Mouse (Mus musculus): ENCODE results near the gene Olfr328.
"Not testable (repeated sequence)": the region's sequence is repeated elsewhere in the genome, so short reads cannot be mapped to it uniquely, and the experiment has no call there.

The Olfr328 gene

GRCm38 (mm10) chr11:58555536-58555935 lies at the start of gene Olfr328:
Olfr328 (minus strand) TSS chr11:58555636.
- DNase-seq (ENCODE audit: low read depth, low spot score) = no peak

DNA sequence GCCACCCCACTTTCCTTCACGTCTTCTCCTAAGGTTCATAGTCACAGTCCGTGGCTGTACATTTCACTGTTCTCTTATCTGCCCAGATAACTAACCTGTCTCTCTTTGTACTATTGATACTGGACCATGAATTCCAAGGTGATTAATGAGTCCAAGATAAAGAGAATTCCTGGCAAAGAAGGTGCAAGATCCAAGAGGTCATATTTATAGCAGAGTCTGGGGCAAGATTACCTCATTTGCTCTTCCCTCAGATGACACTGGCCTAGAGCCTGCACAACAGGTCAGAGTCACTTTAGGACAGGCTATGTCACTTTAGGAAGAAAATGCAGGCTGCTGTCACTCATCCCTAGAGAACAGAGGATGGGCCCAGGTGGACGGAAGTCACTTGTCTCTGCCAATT lies 49.8 kb upstream of the Olfr328 start:
- DNase-seq (ENCODE audit: low read depth, low spot score) = no peak

DNA sequence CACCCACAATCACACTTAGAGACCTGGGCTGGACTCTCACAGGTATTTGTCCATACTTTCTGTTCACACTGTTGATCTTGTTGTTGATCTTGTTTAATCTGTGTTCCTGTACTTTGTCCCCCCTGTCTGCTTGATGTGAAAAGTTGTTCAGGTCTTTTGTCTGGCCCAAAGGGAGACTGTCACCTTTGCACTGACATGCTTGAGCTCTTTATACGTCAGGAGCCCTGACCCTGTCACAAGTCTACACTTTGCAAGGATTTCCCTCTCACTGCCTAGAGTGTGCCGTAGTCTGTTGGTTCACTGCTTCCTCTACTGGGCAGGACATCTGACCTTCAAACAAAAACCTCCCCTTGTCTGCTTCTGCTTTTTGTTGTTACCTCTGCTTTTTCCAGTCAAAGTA lies 49.3 kb upstream of the Olfr328 start:
- DNase-seq (ENCODE audit: low read depth, low spot score) = no peak

DNA sequence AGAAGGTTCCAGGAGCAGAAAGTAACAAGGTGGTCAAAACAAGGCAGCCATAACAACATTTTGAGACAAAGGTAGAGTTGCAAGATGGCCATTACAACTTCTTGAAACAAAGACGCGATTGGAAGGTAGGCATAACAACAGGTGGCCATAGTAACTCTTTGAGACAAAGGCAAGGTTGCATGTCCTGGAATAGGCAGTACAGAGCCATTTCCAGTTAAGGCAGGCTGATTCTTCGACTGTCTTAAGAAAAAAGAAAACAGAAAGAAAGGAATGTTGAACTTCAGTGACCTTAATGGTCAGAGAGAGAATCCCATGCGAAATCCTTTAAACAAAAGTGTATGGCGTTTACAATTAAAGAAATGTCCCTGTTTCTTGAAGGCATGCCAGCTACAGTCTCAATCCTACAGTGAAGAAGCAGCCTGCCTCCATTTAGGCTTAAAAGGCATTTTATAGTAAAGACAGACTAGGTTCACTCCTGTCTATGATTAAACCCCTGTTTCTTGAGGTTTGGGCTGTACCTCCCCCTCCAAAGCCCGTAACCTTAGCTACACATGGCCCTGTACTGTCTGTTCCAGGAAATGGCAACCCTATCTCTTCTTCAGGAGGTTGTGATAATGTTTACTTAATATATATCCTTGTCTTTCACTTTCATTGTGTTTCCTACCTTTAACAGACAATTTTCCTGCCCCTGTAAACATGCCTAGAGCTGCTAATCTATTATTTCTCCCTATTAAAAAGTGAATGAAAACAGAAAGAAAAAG lies 47.5 kb upstream of the Olfr328 start:
- no peak for DNase-seq (ENCODE audit: low read depth, low spot score)

DNA sequence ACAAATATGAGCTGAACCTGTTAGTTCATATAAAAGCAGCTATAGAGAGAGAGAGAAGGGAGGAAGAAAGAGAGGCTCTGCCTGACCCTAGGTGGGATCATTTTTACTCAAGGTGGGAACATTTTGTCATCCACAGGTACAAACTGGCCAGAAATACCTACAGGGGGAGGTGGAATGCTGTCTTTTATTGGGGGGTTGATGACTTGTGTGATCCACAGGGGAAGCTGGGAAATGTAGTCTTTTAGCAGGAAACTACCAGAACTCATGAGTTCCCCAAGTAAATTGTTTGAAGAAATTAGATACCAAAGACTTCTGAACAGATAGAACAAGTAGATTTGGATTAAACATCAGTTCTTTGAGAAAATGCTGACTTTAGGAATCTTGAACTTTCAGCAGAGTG lies 46.6 kb upstream of the Olfr328 start:
- DNase-seq (ENCODE audit: low read depth, low spot score) = no peak

- no peak for DNase-seq (ENCODE audit: low read depth, low spot score)
Measured at GRCm38 (mm10) chr11:58597837-58598236, 42.4 kb upstream of the Olfr328 start.

DNA sequence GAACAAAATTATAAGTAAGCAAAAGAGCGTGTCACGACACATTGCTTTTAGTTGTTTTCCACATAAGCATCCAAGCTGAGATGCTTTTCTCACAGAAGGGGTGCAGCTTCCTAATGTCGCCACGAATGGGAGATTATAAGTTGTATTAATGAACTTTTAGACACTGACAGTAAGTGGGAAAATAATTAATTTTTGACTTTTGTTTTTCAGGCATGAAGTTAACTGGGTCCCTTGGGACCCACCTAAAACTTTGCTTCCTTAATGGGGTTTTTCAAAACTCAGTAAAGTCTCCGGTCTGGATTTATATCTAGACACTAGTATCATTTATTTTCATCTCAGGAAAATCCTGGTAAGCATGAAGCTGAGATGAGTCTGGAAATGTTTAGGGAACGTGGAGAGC lies 39.4 kb upstream of the Olfr328 start, which contains the start of gene Olfr324:
Gene Olfr324 (plus strand): TSS at position 301 of the 400 bp plus-strand sequence.
- no peak for DNase-seq (ENCODE audit: low read depth, low spot score)

- no peak for DNase-seq (ENCODE audit: low read depth, low spot score)
Measured at GRCm38 (mm10) chr11:58588620-58589250, 33.3 kb upstream of the Olfr328 start.

DNA sequence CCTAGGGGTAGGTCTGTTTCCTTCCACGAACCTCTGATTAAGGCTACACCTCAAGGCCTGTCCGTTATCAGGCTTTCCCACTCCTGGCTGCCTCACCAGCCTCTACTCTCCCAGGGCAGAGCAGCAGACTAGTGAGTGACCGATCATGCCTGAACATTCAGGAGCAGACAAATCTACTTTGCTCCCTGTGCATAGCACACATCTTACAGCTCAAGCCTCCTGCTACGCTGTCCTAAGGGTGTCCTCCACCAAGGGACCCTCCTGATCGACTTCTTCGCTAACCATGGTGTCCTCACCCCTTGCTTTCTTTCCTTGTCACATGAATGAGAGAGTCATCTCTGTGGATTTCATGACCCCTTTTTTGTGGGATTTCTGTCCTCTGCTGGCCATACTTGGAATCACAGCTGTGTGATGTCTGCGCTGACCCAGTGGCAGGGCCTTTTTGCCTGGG lies 32.5 kb upstream of the Olfr328 start:
- no peak for DNase-seq (ENCODE audit: low read depth, low spot score)

GRCm38 (mm10) chr11:58578636-58579035 lies 23.2 kb upstream of the Olfr328 start:
- no peak for DNase-seq (ENCODE audit: low read depth, low spot score)

DNA sequence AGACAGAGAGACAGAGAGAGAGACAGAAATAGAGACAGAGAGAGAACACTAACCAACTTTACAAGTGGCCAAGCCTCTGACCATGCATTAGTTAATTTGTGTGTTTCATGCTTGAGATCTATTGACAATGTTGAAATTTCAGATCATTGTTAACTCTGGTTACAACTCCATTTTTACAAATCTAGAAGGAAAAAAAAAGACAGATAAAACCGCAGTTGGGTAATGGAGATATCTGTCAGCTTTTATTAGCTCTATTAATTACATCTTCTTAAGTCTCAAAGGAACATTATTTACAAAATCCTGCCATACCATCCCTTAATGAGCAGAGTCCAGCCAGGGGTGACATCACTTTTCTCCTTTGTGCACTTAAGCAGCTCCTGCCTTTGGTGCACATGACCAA lies 22.0 kb upstream of the Olfr328 start, which contains the start of gene Olfr325:
Gene Olfr325 (plus strand): TSS at position 301 of the 400 bp plus-strand sequence.
- no peak for DNase-seq (ENCODE audit: low read depth, low spot score)

DNA sequence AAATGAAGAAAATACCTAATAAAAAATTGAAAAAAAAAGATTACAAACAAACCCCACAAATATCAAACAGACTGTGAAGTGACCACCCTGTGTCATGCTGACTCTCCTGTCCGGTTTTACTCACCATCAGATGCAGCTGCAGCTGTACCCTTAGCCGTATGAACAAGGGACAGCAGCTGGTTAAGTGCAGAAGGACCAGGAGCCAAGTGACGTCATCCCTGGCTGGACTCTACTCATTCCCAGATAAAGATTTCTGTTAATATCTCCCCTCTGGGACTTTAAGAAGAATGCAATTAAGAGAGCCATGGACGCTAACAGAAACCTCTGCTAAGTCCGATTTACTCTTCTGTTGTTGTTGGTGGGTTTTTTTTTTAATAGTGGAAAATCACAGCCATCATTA lies 15.0 kb upstream of the Olfr328 start, which contains the start of gene Olfr224:
Gene Olfr224 (minus strand): TSS at position 149 of the 400 bp plus-strand sequence.
- no peak for DNase-seq (ENCODE audit: low read depth, low spot score)

- no peak for DNase-seq (ENCODE audit: low read depth, low spot score)
Measured at GRCm38 (mm10) chr11:58546322-58546721, 9.1 kb downstream of the Olfr328 start, which contains the start of gene Olfr329-ps. Olfr329-ps (minus strand) TSS chr11:58546422.

GRCm38 (mm10) chr11:58534736-58535135 lies 20.7 kb downstream of the Olfr328 start, which contains the start of gene Olfr330:
Olfr330 (minus strand) TSS chr11:58534836.
- not testable (repeated sequence) for DNase-seq (ENCODE audit: low read depth, low spot score)

DNA sequence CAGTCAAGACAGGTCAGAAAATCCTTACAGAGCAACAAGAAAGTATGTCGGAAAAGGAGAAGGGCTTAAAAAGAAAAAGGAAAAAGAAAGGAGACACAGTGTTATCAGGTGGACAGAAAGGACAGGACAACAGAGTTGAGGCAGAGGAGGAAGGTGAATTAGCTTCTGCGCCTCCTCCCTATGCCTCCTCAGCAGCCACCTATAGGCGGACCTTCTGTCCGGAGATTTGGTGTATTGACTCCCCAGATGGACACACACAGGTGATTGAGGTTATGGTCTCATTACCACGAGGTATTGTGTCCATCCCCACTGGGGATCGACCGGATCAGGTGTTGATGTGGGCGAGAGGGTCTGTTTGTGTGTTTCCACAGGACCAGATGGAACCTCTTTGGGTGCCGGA lies 35.7 kb downstream of the Olfr328 start:
- not testable (repeated sequence) for DNase-seq (ENCODE audit: low read depth, low spot score)

DNA sequence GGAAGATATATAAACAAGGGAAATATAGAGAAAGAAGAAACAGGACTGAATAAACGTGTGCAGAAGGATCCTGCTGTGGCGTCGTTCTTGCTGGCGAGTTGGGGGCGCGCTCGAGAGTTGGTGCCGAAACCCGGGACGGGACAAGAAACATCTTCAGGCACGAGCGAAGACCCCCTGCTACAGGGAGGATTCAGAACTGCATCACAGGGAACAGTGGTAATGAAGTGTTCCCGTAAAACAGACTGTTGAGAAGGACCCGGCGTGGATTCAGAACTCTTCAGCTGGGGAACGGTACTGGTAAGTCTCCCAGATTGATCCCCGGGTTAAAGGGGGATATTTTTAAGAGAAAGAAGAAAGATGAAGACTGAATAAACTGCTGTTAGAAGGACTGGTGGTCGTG lies 36.5 kb downstream of the Olfr328 start:
- not testable (repeated sequence) for DNase-seq (ENCODE audit: low read depth, low spot score)

DNA sequence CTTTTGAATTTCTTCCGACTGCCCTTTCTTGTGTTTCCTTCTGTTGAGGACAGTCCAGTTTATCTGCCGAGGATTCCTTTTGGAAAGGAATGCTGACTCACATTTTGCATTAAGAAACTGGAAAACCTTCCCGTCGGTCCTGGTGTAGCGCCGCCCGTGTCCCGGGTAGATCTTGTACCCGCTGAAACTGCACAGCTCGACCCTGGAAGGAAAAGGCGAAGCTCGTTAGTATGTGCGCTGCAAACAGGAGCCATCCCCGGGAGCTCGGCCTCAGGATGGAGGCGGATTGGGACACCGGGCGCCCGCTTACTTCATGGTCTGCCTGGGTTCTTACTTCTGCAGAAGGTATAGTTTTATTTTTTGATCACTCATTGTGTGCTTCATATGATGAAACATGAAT lies 46.4 kb downstream of the Olfr328 start:
- not testable (repeated sequence) for DNase-seq (ENCODE audit: low read depth, low spot score)

DNA sequence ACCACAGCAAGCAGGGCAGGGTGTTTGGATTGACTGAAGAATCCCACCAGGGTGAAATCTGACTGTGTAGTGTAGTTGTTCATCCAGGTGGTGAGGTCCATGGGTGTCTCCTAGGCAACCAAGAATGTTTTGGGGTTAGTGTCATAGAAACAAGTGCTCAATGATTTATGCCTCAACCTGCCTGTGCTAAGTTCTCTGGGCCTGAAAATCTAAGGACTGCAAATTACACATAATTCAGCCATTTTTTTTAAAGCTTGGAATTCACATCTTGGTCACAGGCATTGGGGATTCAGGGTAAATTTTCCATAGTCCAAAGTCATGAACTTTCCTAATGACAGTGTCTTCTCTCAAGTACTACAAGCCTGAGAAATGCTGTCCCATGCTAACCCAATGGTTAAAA lies 53.0 kb downstream of the Olfr328 start, which contains the start of gene Olfr331:
Gene Olfr331 (minus strand): TSS at position 101 of the 400 bp plus-strand sequence.
- not testable (repeated sequence) for DNase-seq (ENCODE audit: low read depth, low spot score)
